Mouse (Mus musculus) ES-Bruce4 (cell line): ENCODE data around the gene Acin1.

Source experiments
- CTCF ChIP-seq: IDR thresholded peaks from one replicate; pipeline ENCODE4 v1.8.1; 2011; ENCODE audit warnings: low read depth, low read length
- EP300 ChIP-seq: IDR thresholded peaks from 2 replicates; pipeline ENCODE4 v1.6.1; 2011; ENCODE audit warnings: low read depth, low read length; ENCODE audit not compliant: insufficient read depth
- POLR2A ChIP-seq: IDR thresholded peaks from one replicate; pipeline ENCODE4 v1.8.1; 2011; ENCODE audit warnings: low read length; ENCODE audit not compliant: insufficient read depth

- TF ChIP-seq POLR2A (peak; percentile 54), EP300 (0 out of 2 replicates have a peak, but pooled peaks have one; percentile 27), CTCF (no peak)
Measured at GRCm38 (mm10) chr14:54653496-54653895, 33.2 kb downstream of the Acin1 start.
